Mouse (Mus musculus) embryonic stem cell, embryonic (primary cell): ENCODE data around the gene Trappc4.
"Not testable (repeated sequence)": the region's sequence is repeated elsewhere in the genome, so short reads cannot be mapped to it uniquely, and the experiment has no call there.

Source experiments
- CTCF ChIA-PET, 4 experiments: fragments of 300-600 bp in 2 of 4; fragments of 350-600 bp in 2 of 4; sonication (Branson Sonifier 250); formaldehyde crosslinking; loops; one replicate each; lab custom pipeline; 2022; ENCODE audit warnings: inconsistent platforms in 2 of 4; lab: Charles Lee
- POLR2A ChIA-PET, 4 experiments: fragments of 300-600 bp in 2 of 4; fragments of 350-600 bp in 2 of 4; sonication (Branson Sonifier 250); formaldehyde crosslinking; loops; one replicate each; lab custom pipeline; 2022; ENCODE audit warnings: antibody characterized with exemption in 4 of 4, inconsistent platforms in 1 of 4; lab: Charles Lee

Trappc4 gene

GRCm38 (mm10) chr9:44417892-44418363, 10.5 kb upstream of the Trappc4 start:
- POLR2A ChIA-PET: interaction anchor here (0.6 to 12.0 kb wide), 96 partner anchors 8 to 648 kb away, joined by 3 to 342 read pairs (median 6); partner anchors contain the start of genes Trappc4 (in 4 of the 4), Dpagt1 (in 3 of the 4), H2afx (in 3 of the 4) and Hyou1 (in 3 of the 4)
- CTCF ChIA-PET: interaction anchor here in 3 of 4 experiments (0.5 to 2.5 kb wide), 22 partner anchors 11 to 309 kb away, joined by 3 to 11 read pairs (median 3); partner anchors contain the start of genes Bcl9l (in 1 of the 3), Cbl (in 1 of the 3), Hyou1 (in 1 of the 3) and Slc37a4 (in 1 of the 3)

- CTCF ChIA-PET: interaction anchor here in 2 of 4 experiments (0.5 to 2.5 kb wide), 18 partner anchors 12 to 238 kb away, joined by 3 to 11 read pairs (median 3); partner anchors contain the start of genes Cbl (in 1 of the 2), Hyou1 (in 1 of the 2), Slc37a4 (in 1 of the 2) and Vps11 (in 1 of the 2)
- POLR2A ChIA-PET: interaction anchor here (0.6 to 12.0 kb wide), 80 partner anchors 7 to 291 kb away, joined by 3 to 342 read pairs (median 7); partner anchors contain the start of genes Trappc4 (in 4 of the 4), H2afx (in 3 of the 4), Hyou1 (in 3 of the 4) and Rps25 (in 3 of the 4)
These were observed 9.9 kb upstream of the Trappc4 start for GRCm38 (mm10) chr9:44417156-44417891.

DNA sequence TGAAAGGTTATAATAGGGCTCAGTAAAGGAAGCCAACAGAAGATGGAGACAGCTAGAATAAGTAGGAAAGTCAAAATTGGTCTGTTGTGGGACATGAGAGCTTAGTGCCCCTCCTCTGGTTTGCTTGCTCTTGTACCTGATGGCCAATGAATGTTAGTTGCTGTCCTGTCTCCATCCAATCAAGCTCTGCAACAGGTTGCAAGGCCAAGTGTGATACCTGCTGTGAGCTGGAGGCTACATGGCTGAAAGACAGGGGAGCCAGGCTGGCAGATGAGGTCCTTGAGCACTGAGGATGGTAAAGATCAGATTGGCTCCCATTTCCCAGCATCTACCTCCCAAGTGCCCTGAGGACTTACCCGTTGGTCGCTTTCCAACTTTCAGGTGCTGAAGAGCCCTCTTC, 5.4 kb upstream of the Trappc4 start:
- CTCF ChIA-PET: interaction anchor here in 2 of 4 experiments (0.6 to 1.4 kb wide), 2 partner anchors 29 to 64 kb away, joined by 3 to 5 read pairs; no protein-coding TSS in a partner anchor
- POLR2A ChIA-PET: interaction anchor here in 3 of 4 experiments (0.6 to 13.2 kb wide), 31 partner anchors 8 to 605 kb away, joined by 3 to 342 read pairs (median 10); partner anchors contain the start of genes Slc37a4 (in 3 of the 3), Ccdc84 (in 2 of the 3), H2afx (in 2 of the 3) and Hyou1 (in 2 of the 3)

GRCm38 (mm10) chr9:44412306-44412705, 4.9 kb upstream of the Trappc4 start:
- POLR2A ChIA-PET: interaction anchor here (0.6 to 13.2 kb wide), 37 partner anchors 9 to 605 kb away, joined by 3 to 342 read pairs (median 6); partner anchors contain the start of genes Slc37a4 (in 4 of the 4), Ccdc84 (in 2 of the 4), H2afx (in 2 of the 4) and Hmbs (in 2 of the 4)
- CTCF ChIA-PET: interaction anchor here in 1 of 4 experiments (1.4 kb wide), 1 partner anchor 64 kb away, joined by 3 read pairs; no protein-coding TSS in a partner anchor

DNA sequence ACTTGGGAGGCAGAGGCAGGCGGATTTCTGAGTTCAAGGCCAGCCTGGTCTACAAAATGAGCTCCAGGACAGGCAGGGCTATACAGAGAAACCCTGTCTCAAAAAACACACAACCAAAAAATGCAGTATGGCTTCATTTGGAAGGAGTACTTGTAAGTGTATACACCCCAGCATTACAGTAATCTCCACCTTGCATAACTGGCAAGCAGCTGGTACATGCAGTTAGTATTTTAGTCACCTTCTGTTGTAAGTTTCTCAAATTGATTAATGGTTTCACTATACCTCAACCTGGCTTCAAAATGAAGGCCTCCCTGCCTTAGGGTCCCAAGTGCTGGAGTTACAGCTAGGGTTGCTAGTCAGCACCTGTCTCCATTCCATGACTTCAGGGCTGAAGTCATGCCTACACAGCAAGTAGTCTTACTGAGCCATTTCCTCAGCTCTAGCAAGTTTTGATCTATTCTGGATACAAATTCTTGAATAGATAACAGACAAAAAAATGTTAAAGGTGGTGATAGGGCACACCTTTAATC, 4.3 kb upstream of the Trappc4 start:
- ChIA-PET POLR2A (interaction anchor here (0.6 to 13.2 kb wide), 47 partner anchors 7 to 292 kb away, joined by 3 to 342 read pairs (median 6); partner anchors contain the start of genes Slc37a4 (in 4 of the 4), Ccdc84 (in 2 of the 4), H2afx (in 2 of the 4) and Hmbs (in 2 of the 4)), CTCF (interaction anchor here in 1 of 4 experiments (1.4 kb wide), 1 partner anchor 63 kb away, joined by 3 read pairs; no protein-coding TSS in a partner anchor)

- ChIA-PET CTCF (no interaction called here), POLR2A (interaction anchor here (0.6 to 13.2 kb wide), 65 partner anchors 8 to 357 kb away, joined by 3 to 342 read pairs (median 5); partner anchors contain the start of genes H2afx (in 3 of the 4), Slc37a4 (in 3 of the 4), Vps11 (in 3 of the 4) and Ccdc84 (in 2 of the 4))
These were observed 3.4 kb upstream of the Trappc4 start for GRCm38 (mm10) chr9:44410647-44411336.

GRCm38 (mm10) chr9:44408693-44409092, 1.3 kb upstream of the Trappc4 start:
- POLR2A ChIA-PET: interaction anchor here (0.5 to 13.2 kb wide), 50 partner anchors 8 to 418 kb away, joined by 3 to 342 read pairs (median 8); partner anchors contain the start of genes Ccdc84 (in 4 of the 4), Slc37a4 (in 3 of the 4), Abcg4 (in 2 of the 4) and Dpagt1 (in 2 of the 4)
- CTCF ChIA-PET: not testable (repeated sequence)

DNA sequence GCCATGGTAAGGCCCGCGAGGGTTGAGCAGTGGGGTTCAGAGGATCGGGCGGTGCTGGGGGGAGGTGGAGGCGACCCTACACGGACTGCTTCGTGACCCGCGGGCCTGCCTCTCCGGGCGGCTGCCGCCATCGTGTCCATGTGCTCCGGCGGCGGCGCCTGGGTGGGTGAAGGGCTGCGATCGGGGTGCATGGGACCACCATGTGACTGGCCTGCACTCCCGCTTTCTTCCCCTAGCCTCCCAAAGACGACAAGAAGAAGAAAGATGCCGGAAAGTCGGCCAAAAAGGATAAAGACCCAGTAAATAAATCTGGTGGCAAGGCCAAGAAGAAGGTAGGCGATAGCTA, 325 bp upstream of the Trappc4 start:
- ChIA-PET CTCF (interaction anchor here in 1 of 4 experiments (1.0 kb wide), 1 partner anchor 29 kb away, joined by 3 read pairs; the partner anchor contains the start of gene Hyou1), POLR2A (interaction anchor here (0.5 to 13.2 kb wide), 60 partner anchors 9 to 672 kb away, joined by 3 to 342 read pairs (median 6); partner anchors contain the start of genes Ccdc84 (in 4 of the 4), Dpagt1 (in 3 of the 4), H2afx (in 3 of the 4) and Hyou1 (in 3 of the 4))

DNA sequence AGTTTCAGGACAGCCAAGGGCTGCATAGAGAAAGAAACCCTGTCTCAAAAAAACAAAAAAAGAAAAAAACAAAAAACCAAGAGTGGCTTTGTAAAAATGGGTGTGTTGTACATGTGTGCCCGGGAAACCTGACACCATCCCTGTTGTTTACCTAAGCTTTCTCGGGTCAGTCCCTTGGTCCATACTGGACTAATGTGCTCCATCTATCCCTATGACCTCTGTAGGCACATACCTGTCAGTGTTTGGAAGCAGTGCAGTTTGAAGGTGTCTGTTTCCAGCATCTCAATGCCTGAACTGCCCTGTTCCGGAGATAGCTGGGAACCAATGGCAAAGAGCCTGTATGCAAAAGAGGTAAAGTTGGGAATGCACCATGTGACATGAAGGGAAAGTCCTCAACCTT, 2.4 kb downstream of the Trappc4 start:
- POLR2A ChIA-PET: interaction anchor here (0.6 to 13.2 kb wide), 20 partner anchors 8 to 83 kb away, joined by 3 to 342 read pairs (median 6); partner anchors contain the start of genes Ccdc84 (in 3 of the 4), H2afx (in 2 of the 4), Hyou1 (in 2 of the 4) and Slc37a4 (in 2 of the 4)
- CTCF ChIA-PET: interaction anchor here in 1 of 4 experiments (1.5 kb wide), 1 partner anchor 13 kb away, joined by 4 read pairs; the partner anchor contains the start of gene Ccdc84

DNA sequence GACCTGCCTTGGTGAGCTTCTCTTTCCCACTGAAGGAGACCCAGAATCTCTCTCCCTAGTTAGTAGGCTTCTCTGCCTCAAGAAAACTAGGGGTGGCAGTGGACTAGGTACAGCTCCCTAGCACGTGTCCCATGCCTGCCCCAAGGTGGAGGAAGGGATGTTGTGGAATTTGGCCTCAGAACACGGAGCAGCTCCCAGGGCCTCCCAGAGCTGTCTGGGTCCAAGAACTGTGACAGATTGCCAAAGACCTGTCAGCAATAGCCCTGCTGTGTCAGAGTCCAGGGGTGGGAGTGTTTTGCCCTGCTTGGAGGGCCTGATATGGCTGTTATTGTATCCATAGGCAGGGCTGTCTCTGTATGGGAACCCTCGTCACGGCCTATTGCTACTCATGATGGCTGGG, 6.3 kb downstream of the Trappc4 start:
- ChIA-PET POLR2A (interaction anchor here in 2 of 4 experiments (0.6 to 7.2 kb wide), 9 partner anchors 9 to 285 kb away, joined by 3 to 101 read pairs (median 5); partner anchors contain the start of genes Hyou1 (in 2 of the 2), Rps25 (in 2 of the 2), Trappc4 (in 2 of the 2) and Ccdc84 (in 1 of the 2)), CTCF (no interaction called here)

- POLR2A ChIA-PET: interaction anchor here in 2 of 4 experiments (0.9 to 7.2 kb wide), 13 partner anchors 10 to 65 kb away, joined by 3 to 101 read pairs (median 12); partner anchors contain the start of genes Ccdc84 (in 2 of the 2), Hyou1 (in 2 of the 2), Rps25 (in 2 of the 2) and Trappc4 (in 2 of the 2)
- CTCF ChIA-PET: interaction anchor here in 1 of 4 experiments (0.6 kb wide), 1 partner anchor 285 kb away, joined by 8 read pairs; no protein-coding TSS in a partner anchor
These were observed 7.6 kb downstream of the Trappc4 start for GRCm38 (mm10) chr9:44399795-44400114.

DNA sequence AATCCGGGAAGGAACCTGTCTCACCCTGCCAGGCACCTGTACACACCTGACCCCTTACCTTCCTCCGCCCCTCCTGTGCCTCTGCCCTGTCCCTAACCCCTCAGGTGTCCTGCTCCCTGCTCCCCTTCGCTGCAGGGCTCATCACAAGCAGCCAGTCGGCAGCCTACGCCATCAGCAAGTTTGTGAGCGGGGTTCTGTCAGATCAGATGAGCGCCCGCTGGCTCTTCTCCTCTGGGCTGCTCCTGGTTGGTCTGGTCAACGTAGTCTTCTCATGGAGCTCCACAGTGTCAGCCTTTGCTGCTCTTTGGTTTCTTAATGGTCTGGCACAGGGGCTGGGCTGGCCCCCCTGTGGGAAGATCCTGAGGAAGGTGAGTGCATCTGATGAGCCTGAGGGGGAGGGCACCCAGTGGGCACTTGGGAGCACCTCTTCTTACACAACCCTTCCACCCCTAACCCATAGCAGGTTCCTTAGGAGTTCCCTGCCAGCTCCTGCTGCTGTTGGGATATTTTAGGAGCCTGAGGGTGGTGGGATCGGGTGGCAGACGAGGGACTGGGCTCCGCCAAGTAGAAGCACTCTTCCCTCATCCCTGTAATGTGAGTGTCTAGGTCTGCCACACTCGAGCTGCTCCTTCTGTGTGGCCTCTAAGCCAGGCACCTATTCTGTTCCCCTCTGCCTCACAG, 8.1 kb downstream of the Trappc4 start:
- CTCF ChIA-PET: no interaction called here
- POLR2A ChIA-PET: interaction anchor here in 3 of 4 experiments (0.9 to 7.2 kb wide), 20 partner anchors 10 to 113 kb away, joined by 3 to 101 read pairs (median 4); partner anchors contain the start of genes Ccdc84 (in 2 of the 3), Hyou1 (in 2 of the 3), Rps25 (in 2 of the 3) and Trappc4 (in 2 of the 3)

DNA sequence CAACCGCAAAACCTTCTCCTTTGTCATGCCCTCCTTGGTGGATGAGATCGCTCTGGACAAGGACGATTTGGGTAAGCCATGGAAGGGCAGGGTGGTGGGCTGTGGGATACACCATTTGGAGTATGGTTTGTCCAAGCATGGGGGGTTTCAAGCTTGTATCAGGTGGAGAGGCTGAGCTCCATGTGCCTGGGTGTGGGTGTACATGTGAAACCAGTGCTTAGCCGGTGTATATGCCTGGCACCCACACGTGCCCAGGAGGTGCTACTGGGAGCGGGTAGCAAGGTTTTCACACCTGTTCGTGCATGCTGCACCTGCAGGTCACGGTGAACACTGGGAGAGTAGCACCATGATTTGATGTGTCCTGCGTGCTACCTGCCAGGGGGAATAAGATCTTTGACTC, 8.8 kb downstream of the Trappc4 start:
- POLR2A ChIA-PET: interaction anchor here in 3 of 4 experiments (0.6 to 7.2 kb wide), 25 partner anchors 10 to 353 kb away, joined by 3 to 101 read pairs (median 5); partner anchors contain the start of genes Ccdc84 (in 3 of the 3), H2afx (in 2 of the 3), Rps25 (in 2 of the 3) and Trappc4 (in 2 of the 3)
- CTCF ChIA-PET: interaction anchor here in 1 of 4 experiments (0.6 kb wide), 1 partner anchor 61 kb away, joined by 5 read pairs; no protein-coding TSS in a partner anchor

DNA sequence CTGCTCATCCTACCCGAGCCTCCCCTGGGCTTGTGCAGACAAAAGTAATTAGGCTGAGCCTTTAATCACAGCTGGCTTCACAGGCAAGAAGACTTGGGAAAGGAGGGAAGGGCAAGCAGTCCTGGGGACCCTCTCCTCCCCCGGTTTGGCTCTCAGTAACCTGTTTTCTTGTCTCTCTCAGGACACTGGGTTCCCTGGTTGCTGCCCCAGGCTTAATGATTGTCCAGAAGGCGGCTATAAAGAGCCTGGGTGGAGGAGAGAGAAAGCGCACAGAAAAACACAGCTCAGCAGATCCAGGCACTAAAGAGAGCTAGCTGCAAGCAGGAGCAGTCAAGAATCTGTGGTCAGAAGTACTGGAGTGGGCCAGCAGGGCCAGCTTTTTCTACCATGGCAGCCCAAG, 9.3 kb downstream of the Trappc4 start:
- ChIA-PET CTCF (interaction anchor here in 1 of 4 experiments (0.6 kb wide), 2 partner anchors 60 to 133 kb away, joined by 3 to 5 read pairs; no protein-coding TSS in a partner anchor), POLR2A (interaction anchor here in 3 of 4 experiments (0.6 to 7.2 kb wide), 26 partner anchors 9 to 353 kb away, joined by 3 to 101 read pairs (median 6); partner anchors contain the start of genes Ccdc84 (in 3 of the 3), H2afx (in 2 of the 3), Rps25 (in 2 of the 3) and Trappc4 (in 2 of the 3))
